Mouse (Mus musculus): ENCODE measurements around the gene Ucp2. TPM values are rescaled to one million over a fixed set of nuclear protein-coding genes. Genes with fewer than 3 reads are reported as not detected.
A peak's percentile ranks its signal among the peaks of the same experiment; 100 is the strongest.

Gene Ucp2
- polyA plus RNA-seq, 1 experiment from 2014 or later, result 245 TPM

DNA sequence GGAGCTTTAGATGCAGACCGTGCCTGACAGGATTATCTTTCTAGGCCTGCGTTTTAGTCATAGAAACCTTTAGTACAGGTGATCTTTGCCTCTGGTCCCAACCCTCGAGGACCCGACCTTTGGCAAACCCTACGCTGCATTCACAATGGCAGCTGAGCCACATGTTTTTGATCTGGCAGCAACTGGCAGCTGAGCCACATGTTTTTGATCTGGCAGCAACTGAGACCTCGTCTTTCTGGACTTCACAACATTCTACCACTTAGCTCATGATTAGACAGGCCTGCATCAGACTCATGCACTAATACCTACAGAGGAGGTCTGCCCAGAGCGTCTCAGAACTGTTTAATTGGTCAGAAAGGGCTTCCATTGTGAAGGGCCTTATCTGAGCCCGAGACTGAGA is 1.9 kb downstream of the Ucp2 start:
- Histone ChIP-seq H3K4me2 (peak overlapping the region; percentile 92), H3K27me3 (replicated peaks) (no peaks in the 10 kb centered on the region), H3K4me1 (replicated peaks) (peaks cover 46% of the 10 kb centered on the region), H3K36me3 (peaks cover 38% of the 10 kb centered on the region), H3K27ac (ENCODE audit: poor library complexity, severe bottlenecking) (peak overlapping the region; percentile 79), H3K9me3 (replicated peaks) (no peaks in the 10 kb centered on the region), H3K4me3 (peak overlapping the region; percentile 56), H3K9ac (peak overlapping the region; percentile 5; the same call in 1 of the 2 replicates)
- ATAC-seq (ENCODE audit: insufficient number of reproducible peaks, low FRiP score), result no peak
- WGBS, result 34% methylated on average over 8 of the region's 8 CpGs

- no peaks in the 10 kb centered on the region for H3K27me3 ChIP-seq (replicated peaks)
- H3K27ac ChIP-seq (ENCODE audit: poor library complexity, severe bottlenecking), result peak overlapping the region; percentile 79
- peak overlapping the region; percentile 92 for H3K4me2 ChIP-seq
- H3K36me3 ChIP-seq, result peaks cover 43% of the 10 kb centered on the region
- peak; percentile 65 for ATAC-seq (ENCODE audit: insufficient number of reproducible peaks, low FRiP score)
- H3K4me3 ChIP-seq, result peak overlapping the region; percentile 56
- H3K9me3 ChIP-seq (replicated peaks), result no peaks in the 10 kb centered on the region
- peak overlapping the region; percentile 42 for H3K9ac ChIP-seq
- WGBS, result 18% methylated on average over 11 of the region's 11 CpGs
- peaks cover 53% of the 10 kb centered on the region for H3K4me1 ChIP-seq (replicated peaks)
These were observed 2.6 kb downstream of the Ucp2 start for GRCm38 (mm10) chr7:100495581-100496251.

DNA sequence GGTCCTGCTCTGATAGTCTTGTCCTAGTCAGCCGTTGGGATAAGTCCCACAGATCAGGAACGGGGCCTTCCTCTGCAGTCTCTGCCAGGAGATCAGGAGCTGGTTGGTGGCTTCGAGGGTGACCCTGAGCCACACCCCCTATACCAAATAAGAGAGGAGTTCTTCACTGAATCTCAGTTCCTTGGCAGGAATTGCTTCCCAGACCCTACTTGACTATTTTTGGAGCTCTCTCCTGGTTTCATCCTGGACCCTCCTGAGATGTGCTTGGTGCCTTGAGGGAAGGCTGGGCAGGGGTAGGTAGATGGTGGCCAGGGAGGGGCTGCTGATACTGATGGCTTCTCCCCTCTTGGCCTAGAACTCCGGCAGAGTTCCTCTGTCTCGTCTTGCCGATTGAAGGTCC is 3.2 kb downstream of the Ucp2 start:
- no peak for ATAC-seq (ENCODE audit: insufficient number of reproducible peaks, low FRiP score)
- Histone ChIP-seq H3K4me3 (no peak overlapping the region), H3K36me3 (peaks cover 43% of the 10 kb centered on the region), H3K9me3 (replicated peaks) (no peaks in the 10 kb centered on the region), H3K27ac (ENCODE audit: poor library complexity, severe bottlenecking) (no peak overlapping the region), H3K4me2 (peak overlapping the region; percentile 92), H3K9ac (no peak overlapping the region), H3K27me3 (replicated peaks) (no peaks in the 10 kb centered on the region), H3K4me1 (replicated peaks) (peaks cover 59% of the 10 kb centered on the region)
- WGBS, result 73% methylated on average over 6 of the region's 6 CpGs

DNA sequence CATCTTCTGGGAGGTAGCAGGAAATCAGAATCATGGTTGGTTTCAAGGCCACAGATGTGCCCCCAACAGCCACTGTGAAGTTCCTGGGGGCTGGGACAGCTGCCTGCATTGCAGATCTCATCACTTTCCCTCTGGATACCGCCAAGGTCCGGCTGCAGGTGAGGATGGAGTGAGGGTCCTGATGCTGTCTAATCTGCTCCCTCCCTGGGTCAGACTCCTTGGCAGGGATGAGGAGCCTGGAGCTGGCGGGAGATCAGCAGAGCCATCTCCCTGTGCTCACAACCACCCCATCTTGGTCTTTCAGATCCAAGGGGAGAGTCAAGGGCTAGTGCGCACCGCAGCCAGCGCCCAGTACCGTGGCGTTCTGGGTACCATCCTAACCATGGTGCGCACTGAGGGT is 3.7 kb downstream of the Ucp2 start:
- no peak for ATAC-seq (ENCODE audit: insufficient number of reproducible peaks, low FRiP score)
- Histone ChIP-seq H3K27ac (ENCODE audit: poor library complexity, severe bottlenecking) (no peak overlapping the region), H3K36me3 (peaks cover 43% of the 10 kb centered on the region), H3K4me2 (no peak overlapping the region), H3K4me3 (no peak overlapping the region), H3K4me1 (replicated peaks) (peaks cover 59% of the 10 kb centered on the region), H3K9me3 (replicated peaks) (no peaks in the 10 kb centered on the region), H3K9ac (no peak overlapping the region), H3K27me3 (replicated peaks) (no peaks in the 10 kb centered on the region)
- WGBS, result 96% methylated on average over 9 of the region's 9 CpGs

DNA sequence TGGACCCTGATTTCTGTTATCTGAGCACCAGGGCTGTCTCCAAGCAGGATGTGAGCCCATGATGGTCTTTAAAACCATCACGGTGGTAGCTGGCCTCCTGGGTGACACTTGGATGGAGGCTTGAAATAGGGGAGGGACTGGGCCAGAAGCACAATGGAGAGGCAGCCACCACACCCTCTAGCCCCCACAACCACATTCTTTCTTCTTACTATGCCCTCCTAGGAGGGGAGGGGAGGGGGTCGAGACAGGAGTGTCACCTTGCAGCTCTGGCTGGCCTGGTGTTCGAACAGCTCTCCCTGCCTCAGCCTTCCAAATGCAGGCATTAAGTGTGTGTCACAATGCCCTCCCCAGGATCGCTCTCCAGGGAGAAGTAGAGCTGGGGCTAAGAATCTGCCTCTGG is 4.3 kb downstream of the Ucp2 start:
- peaks cover 56% of the 10 kb centered on the region for H3K4me1 ChIP-seq (replicated peaks)
- ATAC-seq (ENCODE audit: insufficient number of reproducible peaks, low FRiP score), result no peak
- 72% methylated on average over 4 of the region's 4 CpGs for WGBS

GRCm38 (mm10) chr7:100497982-100498381 is 4.8 kb downstream of the Ucp2 start:
- Histone ChIP-seq H3K27me3 (replicated peaks) (no peaks in the 10 kb centered on the region), H3K4me1 (replicated peaks) (peaks cover 52% of the 10 kb centered on the region), H3K27ac (ENCODE audit: poor library complexity, severe bottlenecking) (no peak overlapping the region), H3K36me3 (peaks cover 43% of the 10 kb centered on the region), H3K4me2 (no peak overlapping the region), H3K9me3 (replicated peaks) (no peaks in the 10 kb centered on the region), H3K4me3 (no peak overlapping the region), H3K9ac (no peak overlapping the region)
- WGBS, result 90% methylated on average over 13 of the region's 13 CpGs
- no peak for ATAC-seq (ENCODE audit: insufficient number of reproducible peaks, low FRiP score)

More for the DNA sequence above, 4.3 kb downstream of the Ucp2 start:
- Histone ChIP-seq H3K4me2 (no peak overlapping the region), H3K4me3 (no peak overlapping the region), H3K27me3 (replicated peaks) (no peaks in the 10 kb centered on the region), H3K9ac (no peak overlapping the region), H3K27ac (ENCODE audit: poor library complexity, severe bottlenecking) (no peak overlapping the region), H3K36me3 (peaks cover 43% of the 10 kb centered on the region), H3K9me3 (replicated peaks) (no peaks in the 10 kb centered on the region)

DNA sequence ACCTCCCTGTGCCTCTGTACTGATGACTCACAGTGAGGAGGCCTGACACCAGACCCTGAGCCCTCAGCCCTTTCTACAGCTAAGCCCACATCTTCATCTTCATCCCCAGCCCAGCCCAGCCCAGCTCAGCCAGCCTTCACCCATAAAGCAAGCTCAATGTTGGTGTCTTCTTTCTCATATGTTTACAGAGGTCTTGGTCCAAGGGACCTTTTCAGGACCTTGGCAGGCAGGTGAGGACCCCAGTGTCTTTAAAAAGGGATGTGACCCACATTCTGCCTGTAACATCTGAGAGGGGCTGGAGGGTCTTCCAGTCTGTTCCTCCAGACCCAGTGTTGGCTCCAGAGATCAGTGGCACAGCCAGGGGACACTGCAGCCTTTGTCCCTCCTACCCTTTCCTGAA is 6.3 kb downstream of the Ucp2 start:
- Histone ChIP-seq H3K9me3 (replicated peaks) (no peaks in the 10 kb centered on the region), H3K27ac (ENCODE audit: poor library complexity, severe bottlenecking) (no peak overlapping the region), H3K4me1 (replicated peaks) (peaks cover 39% of the 10 kb centered on the region), H3K4me3 (no peak overlapping the region), H3K4me2 (no peak overlapping the region), H3K36me3 (peaks cover 43% of the 10 kb centered on the region), H3K27me3 (replicated peaks) (no peaks in the 10 kb centered on the region), H3K9ac (no peak overlapping the region)
- no peak for ATAC-seq (ENCODE audit: insufficient number of reproducible peaks, low FRiP score)

DNA sequence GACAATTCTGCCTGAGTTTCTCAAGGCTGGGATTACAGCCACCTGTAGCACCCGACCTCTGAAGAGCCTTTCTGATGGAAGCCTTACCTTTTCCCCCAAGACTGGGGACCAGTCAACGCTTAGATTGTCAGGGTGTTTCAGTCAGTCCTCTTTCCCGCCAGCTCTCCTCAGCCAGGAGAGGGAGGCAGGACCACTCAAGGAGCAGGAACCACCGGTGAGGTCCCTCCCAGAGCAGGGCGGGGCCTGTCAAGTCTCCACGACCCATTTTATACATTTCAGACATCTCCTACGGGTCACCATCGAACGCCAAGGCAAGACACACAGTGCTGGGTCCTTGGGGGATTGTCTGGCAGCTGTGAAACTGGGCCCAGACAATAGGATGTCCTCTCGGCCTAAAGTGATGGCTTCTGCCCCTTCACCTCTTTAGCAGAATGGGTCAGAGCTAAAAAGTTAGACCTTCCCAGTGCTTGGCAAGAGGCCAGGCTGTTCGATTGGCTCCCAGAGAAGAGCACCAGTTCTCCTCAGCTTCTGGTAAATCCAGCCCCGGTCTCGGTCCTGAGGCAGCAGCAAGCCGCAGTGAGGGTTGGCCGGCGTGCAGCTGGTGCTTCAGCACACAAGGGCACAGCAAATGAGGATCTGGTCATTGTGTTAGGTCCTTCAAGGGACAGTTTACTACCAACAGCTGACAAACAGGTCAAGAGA is 7.3 kb downstream of the Ucp2 start:
- 69% methylated on average over 16 of the region's 16 CpGs for WGBS
- no peaks in the 10 kb centered on the region for H3K27me3 ChIP-seq (replicated peaks)
- no peak overlapping the region for H3K4me2 ChIP-seq
- peaks cover 43% of the 10 kb centered on the region for H3K36me3 ChIP-seq
- H3K27ac ChIP-seq (ENCODE audit: poor library complexity, severe bottlenecking), result 0 out of 2 replicates have a peak overlapping the region, but pooled peaks have one; percentile 1
- no peak for ATAC-seq (ENCODE audit: insufficient number of reproducible peaks, low FRiP score)
- H3K4me1 ChIP-seq (replicated peaks), result peaks cover 29% of the 10 kb centered on the region
- no peak overlapping the region for H3K4me3 ChIP-seq
- H3K9ac ChIP-seq, result no peak overlapping the region
- H3K9me3 ChIP-seq (replicated peaks), result no peaks in the 10 kb centered on the region

GRCm38 (mm10) chr7:100501027-100501843 is 8.1 kb downstream of the Ucp2 start:
- no peak overlapping the region for H3K4me2 ChIP-seq
- 75% methylated on average over 6 of the region's 6 CpGs for WGBS
- ATAC-seq (ENCODE audit: insufficient number of reproducible peaks, low FRiP score), result no peak
- H3K27ac ChIP-seq (ENCODE audit: poor library complexity, severe bottlenecking), result no peak overlapping the region
- peaks cover 21% of the 10 kb centered on the region for H3K4me1 ChIP-seq (replicated peaks)
- peaks cover 42% of the 10 kb centered on the region for H3K36me3 ChIP-seq
- no peak overlapping the region for H3K4me3 ChIP-seq
- H3K27me3 ChIP-seq (replicated peaks), result no peaks in the 10 kb centered on the region
- H3K9me3 ChIP-seq (replicated peaks), result no peaks in the 10 kb centered on the region
- H3K9ac ChIP-seq, result no peak overlapping the region

- Histone ChIP-seq H3K9ac (no peak overlapping the region), H3K9me3 (replicated peaks) (no peaks in the 10 kb centered on the region), H3K4me2 (no peak overlapping the region), H3K27me3 (replicated peaks) (no peaks in the 10 kb centered on the region), H3K36me3 (peaks cover 35% of the 10 kb centered on the region), H3K4me3 (no peak overlapping the region), H3K4me1 (replicated peaks) (peaks cover 16% of the 10 kb centered on the region), H3K27ac (ENCODE audit: poor library complexity, severe bottlenecking) (no peak overlapping the region)
- no peak for ATAC-seq (ENCODE audit: insufficient number of reproducible peaks, low FRiP score)
- 72% methylated on average over 2 of the region's 2 CpGs for WGBS
These were observed 8.8 kb downstream of the Ucp2 start for GRCm38 (mm10) chr7:100501844-100502373.

GRCm38 (mm10) chr7:100502374-100502922 is 9.3 kb downstream of the Ucp2 start:
- no peak overlapping the region for H3K27ac ChIP-seq (ENCODE audit: poor library complexity, severe bottlenecking)
- ATAC-seq (ENCODE audit: insufficient number of reproducible peaks, low FRiP score), result no peak
- no peaks in the 10 kb centered on the region for H3K9me3 ChIP-seq (replicated peaks)
- peaks cover 30% of the 10 kb centered on the region for H3K36me3 ChIP-seq
- no peaks in the 10 kb centered on the region for H3K27me3 ChIP-seq (replicated peaks)
- H3K9ac ChIP-seq, result no peak overlapping the region
- H3K4me2 ChIP-seq, result no peak overlapping the region
- H3K4me1 ChIP-seq (replicated peaks), result peaks cover 14% of the 10 kb centered on the region
- 66% methylated on average over 7 of the region's 7 CpGs for WGBS
- H3K4me3 ChIP-seq, result no peak overlapping the region

Data from heart, embryonic 12.5 days (tissue).